Mouse (Mus musculus) lung, postnatal 0 days (tissue): ENCODE measurements at regions not wholly inside any gene's neighbourhood (a gene's known extent, or its start where the extent isn't known, plus 50 kb on each side); places are given as distances from the start of the nearest gene placed in this dataset.

ENCODE experiments used
- CTCF ChIP-seq: IDR thresholded peaks from 2 replicates; pipeline ENCODE4 v1.5.1; 2016; ENCODE audit warnings: antibody characterized with exemption, mild to moderate bottlenecking
- EP300 ChIP-seq: IDR thresholded peaks from 2 replicates; pipeline ENCODE4 v1.6.1; 2016; ENCODE audit warnings: antibody characterized with exemption, mild to moderate bottlenecking, control low read depth

DNA sequence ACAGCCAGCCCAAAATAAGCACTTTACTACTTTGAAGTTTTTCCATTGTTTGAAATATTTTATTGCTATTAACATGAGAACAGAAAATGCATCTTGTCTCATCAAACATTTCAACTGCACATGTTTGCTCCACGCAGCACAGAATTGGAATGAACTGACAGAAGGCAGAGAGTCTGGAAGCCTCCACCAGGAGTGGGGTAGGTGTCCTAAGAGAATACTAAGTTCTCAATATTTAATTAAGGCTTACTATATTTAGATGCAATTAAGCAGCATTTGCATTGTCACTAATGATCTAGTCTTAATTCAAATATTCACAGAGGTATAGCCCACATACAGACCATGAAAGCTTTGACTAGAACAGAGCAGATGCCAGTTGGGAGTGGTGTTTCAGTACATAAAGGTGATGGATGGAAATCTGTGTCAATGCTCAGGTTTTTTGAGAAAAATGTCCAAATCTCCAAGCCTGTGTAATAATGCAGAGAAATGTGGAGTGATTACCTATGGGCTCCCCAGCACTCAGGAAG, 491.2 kb downstream of the Tm4sf1 start:
- TF ChIP-seq CTCF (no peak), EP300 (no peak)
